ENCODE assay signal across 14 mouse cellular contexts in genomic region chr14:67569744-67570322, GRCm38 (mm10).
DNase-seq lines count a peak whose midpoint lies in the region; ATAC-seq and TF ChIP-seq lines count a peak whose summit lies in the region.
"Had no signal": no experiment of that assay in that cellular context is flagged by ENCODE, and none has a peak within 500 bp of the region (broad histone marks: within the 10 kb centered on the region; RNA-seq: fewer than 3 reads in every experiment).

No protein-coding gene starts in this region.

- 0 out of 2 replicates have a peak overlapping the region, but pooled peaks have one; percentile 31 for H3K4me2 ChIP-seq in kidney, postnatal 0 days (ENCODE audit: low read length)
- peak overlapping the region; percentile 5; the same call in 1 of the 2 replicates for H3K4me2 ChIP-seq in forebrain, embryonic 15.5 days (replicated peaks)
- peak overlapping the region; percentile 29; the same call in 1 of the 2 replicates for H3K4me2 ChIP-seq in limb, embryonic 11.5 days (ENCODE audit: low read depth, severe bottlenecking)
- peak overlapping the region; percentile 25 for H3K4me2 ChIP-seq in neural tube, embryonic 12.5 days (replicated peaks)
- H3K4me2 ChIP-seq: heart, embryonic 11.5 days; liver, embryonic 12.5 days had no signal

- H3K27me3 ChIP-seq in kidney, postnatal 0 days (ENCODE audit: insufficient read depth, low read length) = no peaks in the 10 kb centered on the region
- H3K27me3 ChIP-seq in forebrain, embryonic 15.5 days = peaks cover 31% of the 10 kb centered on the region; the same call in 1 of the 2 replicates
- no peaks in the 10 kb centered on the region for H3K27me3 ChIP-seq in limb, embryonic 11.5 days (ENCODE audit: control insufficient read depth, insufficient read depth, low read length)
- peaks cover 17% of the 10 kb centered on the region for H3K27me3 ChIP-seq in neural tube, embryonic 12.5 days (replicated peaks)
- H3K27me3 ChIP-seq: liver, embryonic 12.5 days had no signal

- no peak for ATAC-seq in kidney, postnatal 0 days (replicated peaks; ENCODE audit: low FRiP score, low read depth)
- ATAC-seq in forebrain, embryonic 15.5 days (replicated peaks) = no peak
- peak; percentile 58; the same call in 1 of the 2 replicates for ATAC-seq in limb, embryonic 11.5 days (ENCODE audit: insufficient number of reproducible peaks, low FRiP score, low TSS enrichment, low read depth)
- ATAC-seq in neural tube, embryonic 12.5 days (ENCODE audit: low FRiP score, low read depth) = peak; percentile 48; the same call in 1 of the 2 replicates
- ATAC-seq: liver, embryonic 12.5 days had no signal

- no peaks in the 10 kb centered on the region for H3K9me3 ChIP-seq in kidney, postnatal 0 days (replicated peaks; ENCODE audit: low read length)
- H3K9me3 ChIP-seq in forebrain, embryonic 15.5 days = no peaks in the 10 kb centered on the region
- no peaks in the 10 kb centered on the region for H3K9me3 ChIP-seq in limb, embryonic 11.5 days (ENCODE audit: control insufficient read depth, low read length)
- H3K9me3 ChIP-seq in neural tube, embryonic 12.5 days = no peaks in the 10 kb centered on the region
- H3K9me3 ChIP-seq: liver, embryonic 12.5 days had no signal

- TF ChIP-seq CTCF in kidney, postnatal 0 days (IDR thresholded peaks at IDR 0.05; ENCODE audit: low read depth) = no peak

- no peak for DNase-seq in kidney, postnatal 0 days (ENCODE audit: low spot score)
- DNase-seq in kidney, adult 18-20 months = no peak
- DNase-seq in limb, embryonic 11.5 days (ENCODE audit: low spot score) = peak; percentile 65
- no peak for DNase-seq in adrenal gland, postnatal 36 days
- no peak for DNase-seq in thymus, postnatal 10 days (ENCODE audit: low spot score in 2 of 2)
- DNase-seq in natural killer cell, adult 2 months (ENCODE audit: low spot score in 2 of 2) = no peak
- DNase-seq: cerebellum, adult 9-11 months; heart, postnatal 4 days; kidney, adult 9 months; lung, postnatal 14 days had no signal

- 19% methylated on average over 17 of the region's 17 CpGs for WGBS in kidney, postnatal 0 days
- WGBS in forebrain, embryonic 15.5 days = 25% methylated on average over 17 of the region's 17 CpGs
- WGBS in limb, embryonic 11.5 days = 13% methylated on average over 17 of the region's 17 CpGs
- WGBS in neural tube, embryonic 12.5 days = 19% methylated on average over 17 of the region's 17 CpGs

- no peak overlapping the region for H3K9ac ChIP-seq in kidney, postnatal 0 days (ENCODE audit: low read depth, low read length)
- no peak overlapping the region for H3K9ac ChIP-seq in forebrain, embryonic 15.5 days (replicated peaks)
- H3K9ac ChIP-seq in limb, embryonic 11.5 days (ENCODE audit: low read length) = no peak overlapping the region
- H3K9ac ChIP-seq in neural tube, embryonic 12.5 days = no peak overlapping the region
- H3K9ac ChIP-seq: liver, embryonic 12.5 days had no signal

- H3K4me1 ChIP-seq in kidney, postnatal 0 days (replicated peaks; ENCODE audit: insufficient read depth, low read length) = no peaks in the 10 kb centered on the region
- peaks cover 13% of the 10 kb centered on the region for H3K4me1 ChIP-seq in forebrain, embryonic 15.5 days
- peaks cover 19% of the 10 kb centered on the region for H3K4me1 ChIP-seq in limb, embryonic 11.5 days (ENCODE audit: control insufficient read depth, insufficient read depth, low read length)
- H3K4me1 ChIP-seq in neural tube, embryonic 12.5 days = peaks cover 19% of the 10 kb centered on the region
- H3K4me1 ChIP-seq: liver, embryonic 12.5 days had no signal

- H3K4me3 ChIP-seq in kidney, postnatal 0 days (replicated peaks; ENCODE audit: low read depth, low read length) = no peak overlapping the region
- no peak overlapping the region for H3K4me3 ChIP-seq in forebrain, embryonic 15.5 days
- H3K4me3 ChIP-seq in limb, embryonic 11.5 days (ENCODE audit: low read depth, low read length) = no peak overlapping the region
- H3K4me3 ChIP-seq in neural tube, embryonic 12.5 days = no peak overlapping the region
- H3K4me3 ChIP-seq: liver, embryonic 12.5 days had no signal

- no peaks in the 10 kb centered on the region for H3K36me3 ChIP-seq in kidney, postnatal 0 days (ENCODE audit: insufficient read depth, low read length)
- H3K36me3 ChIP-seq in forebrain, embryonic 15.5 days = no peaks in the 10 kb centered on the region
- no peaks in the 10 kb centered on the region for H3K36me3 ChIP-seq in limb, embryonic 11.5 days (ENCODE audit: control insufficient read depth, insufficient read depth, low read length)
- no peaks in the 10 kb centered on the region for H3K36me3 ChIP-seq in neural tube, embryonic 12.5 days
- H3K36me3 ChIP-seq: liver, embryonic 12.5 days had no signal

- no peak overlapping the region for H3K27ac ChIP-seq in kidney, postnatal 0 days
- H3K27ac ChIP-seq in forebrain, embryonic 15.5 days (replicated peaks) = no peak overlapping the region
- H3K27ac ChIP-seq in limb, embryonic 11.5 days (replicated peaks; ENCODE audit: low read depth, low read length) = no peak overlapping the region
- H3K27ac ChIP-seq in neural tube, embryonic 12.5 days = no peak overlapping the region
- H3K27ac ChIP-seq: liver, embryonic 12.5 days had no signal

Comparison
In these comparisons a context has a peak if more than half of its experiments do, and no peak if none do; other contexts are left out.
1. ATAC-seq: peak in limb, embryonic 11.5 days (single experiment) and neural tube, embryonic 12.5 days (single experiment); none in kidney, postnatal 0 days (single experiment) and forebrain, embryonic 15.5 days (single experiment).
2. Peak in every context shown above with its lines, with median percentiles within 50 percentile points of each other: H3K4me2 ChIP-seq.